Mouse (Mus musculus) MEL (cell line): ENCODE results near the gene Alas2. TPM values are rescaled to one million over a fixed set of nuclear protein-coding genes. Genes with fewer than 3 reads are reported as not detected.

Source experiments
- DNase-seq: peaks from one replicate; pipeline ENCODE4 v3.0.0; 2011; ENCODE audit warnings: low read depth, low spot score
- H3K27ac ChIP-seq: 2 replicates; pipeline ENCODE4 v1.5.1; 2012; ENCODE audit warnings: low read depth, mild to moderate bottlenecking, control low read depth, low read length, moderate library complexity; ENCODE audit not compliant: control insufficient read depth
- H3K27me3 ChIP-seq, 2 experiments: fragments of 150-350 bp in 1 of 2; sonication (generic) in 1 of 2; 2 replicates each; pipeline ENCODE4 v1.6.1; 2012; ENCODE audit warnings: low read length in 2 of 2, mild to moderate bottlenecking in 2 of 2, improper control_type of control experiment in 1 of 2, moderate library complexity in 1 of 2; ENCODE audit not compliant: insufficient read depth in 2 of 2, control insufficient read depth in 1 of 2
- H3K36me3 ChIP-seq, 2 experiments: 2 replicates each; pipeline ENCODE4 v1.6.1; 2012 to 2014; ENCODE audit warnings: low read length in 2 of 2, improper control_type of control experiment in 1 of 2, inconsistent platforms in 1 of 2, mild to moderate bottlenecking in 1 of 2; ENCODE audit not compliant: insufficient read depth in 2 of 2, control insufficient read depth in 1 of 2
- H3K4me1 ChIP-seq, 2 experiments: fragments of 150-350 bp in 1 of 2; sonication (generic) in 1 of 2; 2 replicates each; pipeline ENCODE4 v1.6.1; 2012; ENCODE audit warnings: low read length in 2 of 2, improper control_type of control experiment in 1 of 2, mild to moderate bottlenecking in 1 of 2; ENCODE audit not compliant: insufficient read depth in 2 of 2, control insufficient read depth in 1 of 2
- H3K4me3 ChIP-seq, 2 experiments: fragments of 150-350 bp in 1 of 2; sonication (generic) in 1 of 2; 2 replicates each; pipeline ENCODE4 v1.5.1; 2012; ENCODE audit warnings: low read depth in 2 of 2, low read length in 2 of 2, mild to moderate bottlenecking in 2 of 2, moderate library complexity in 2 of 2, control low read depth in 1 of 2, improper control_type of control experiment in 1 of 2; ENCODE audit not compliant: control insufficient read depth in 1 of 2, insufficient read depth in 1 of 2
- H3K79me2 ChIP-seq: 2 replicates; pipeline ENCODE4 v1.6.1; 2012; ENCODE audit warnings: mild to moderate bottlenecking, low read length, moderate library complexity; ENCODE audit not compliant: control insufficient read depth, poor library complexity, insufficient read depth
- H3K9ac ChIP-seq: 2 replicates; pipeline ENCODE4 v1.6.1; 2012; ENCODE audit warnings: low read depth, mild to moderate bottlenecking, control low read depth, low read length, moderate library complexity; ENCODE audit not compliant: control insufficient read depth, poor library complexity, severe bottlenecking
- H3K9me3 ChIP-seq: fragments of 150-350 bp; sonication (generic); replicated peaks from 2 replicates; pipeline ENCODE4 v1.6.1; 2012; ENCODE audit warnings: mild to moderate bottlenecking, low read length, improper control_type of control experiment, moderate library complexity; ENCODE audit not compliant: insufficient read depth
- CHD2 ChIP-seq: IDR thresholded peaks from 2 replicates; pipeline ENCODE4 v1.6.1; 2011; ENCODE audit warnings: low read length, improper control_type of control experiment
- CTCF ChIP-seq, 3 experiments: IDR thresholded peaks in 2 of 3; conservative IDR thresholded peaks in 1 of 3; 2 replicates each; pipeline ENCODE4 v1.5.1; 2011 to 2012; ENCODE audit warnings: low read length in 3 of 3, low read depth in 2 of 3, mild to moderate bottlenecking in 2 of 3, improper control_type of control experiment in 1 of 3, inconsistent platforms in 1 of 3, mixed read lengths in 1 of 3, moderate library complexity in 1 of 3; ENCODE audit not compliant: control insufficient read depth in 1 of 3, insufficient read depth in 1 of 3, poor library complexity in 1 of 3, severe bottlenecking in 1 of 3
- ETS1 ChIP-seq: IDR thresholded peaks from 2 replicates; pipeline ENCODE4 v1.6.1; 2012; ENCODE audit warnings: low read depth, mild to moderate bottlenecking, inconsistent platforms, low read length, improper control_type of control experiment, moderate library complexity
- GATA1 ChIP-seq: IDR thresholded peaks from 2 replicates; pipeline ENCODE4 v1.6.1; 2011; ENCODE audit warnings: low read depth, low read length, improper control_type of control experiment
- HCFC1 ChIP-seq: IDR thresholded peaks from 2 replicates; pipeline ENCODE4 v1.6.1; 2012; ENCODE audit warnings: low read depth, mild to moderate bottlenecking, inconsistent platforms, low read length, improper control_type of control experiment, moderate library complexity
- KAT2A ChIP-seq: conservative IDR thresholded peaks from 2 replicates; pipeline ENCODE4 v1.6.1; 2012; ENCODE audit warnings: low read depth, low read length, improper control_type of control experiment, inconsistent platforms
- MAFK ChIP-seq: IDR thresholded peaks from 2 replicates; pipeline ENCODE4 v1.6.1; 2011; ENCODE audit warnings: low read depth, mild to moderate bottlenecking, low read length, improper control_type of control experiment, borderline replicate concordance
- MAZ ChIP-seq: IDR thresholded peaks from 2 replicates; pipeline ENCODE4 v1.6.1; 2012; ENCODE audit warnings: low read depth, mild to moderate bottlenecking, inconsistent platforms, low read length, improper control_type of control experiment
- MEF2A ChIP-seq: IDR thresholded peaks from 2 replicates; pipeline ENCODE4 v1.6.1; 2014; ENCODE audit warnings: low read depth, mild to moderate bottlenecking, inconsistent platforms, low read length, improper control_type of control experiment; ENCODE audit not compliant: poor library complexity, insufficient replicate concordance, severe bottlenecking; ENCODE audit errors: extremely low read depth
- MYB ChIP-seq: IDR thresholded peaks from 2 replicates; pipeline ENCODE4 v1.6.1; 2011; ENCODE audit warnings: mild to moderate bottlenecking, low read depth, low read length, improper control_type of control experiment
- MYC ChIP-seq: IDR thresholded peaks from 2 replicates; pipeline ENCODE4 v1.6.1; 2011; ENCODE audit warnings: low read depth, mild to moderate bottlenecking, low read length, improper control_type of control experiment, moderate library complexity
- NELFE ChIP-seq: IDR thresholded peaks from 2 replicates; pipeline ENCODE4 v1.6.1; 2011; ENCODE audit warnings: low read depth, low read length, improper control_type of control experiment
- NRF1 ChIP-seq: IDR thresholded peaks from 2 replicates; pipeline ENCODE4 v1.6.1; 2014; ENCODE audit warnings: low read depth, mild to moderate bottlenecking, inconsistent platforms, low read length, improper control_type of control experiment, moderate library complexity; ENCODE audit not compliant: poor library complexity, insufficient read depth, severe bottlenecking
- POLR2A ChIP-seq, 2 experiments: IDR thresholded peaks; 2 replicates each; pipeline ENCODE4 v1.6.1; 2011 to 2012; ENCODE audit warnings: low read length in 2 of 2, mild to moderate bottlenecking in 2 of 2, control low read depth in 1 of 2, improper control_type of control experiment in 1 of 2, low read depth in 1 of 2, moderate library complexity in 1 of 2; ENCODE audit not compliant: control insufficient read depth in 1 of 2, insufficient read depth in 1 of 2, poor library complexity in 1 of 2
- POLR2AphosphoS5 ChIP-seq: IDR thresholded peaks from 2 replicates; pipeline ENCODE4 v1.6.1; 2012; ENCODE audit warnings: low read depth, borderline replicate concordance, mild to moderate bottlenecking, inconsistent platforms, low read length, moderate library complexity, mixed read lengths
- SIN3A ChIP-seq: IDR thresholded peaks from 2 replicates; pipeline ENCODE4 v1.6.1; 2012; ENCODE audit warnings: low read length, improper control_type of control experiment, inconsistent platforms
- SMC3 ChIP-seq: IDR thresholded peaks from 2 replicates; pipeline ENCODE4 v1.6.1; 2011; ENCODE audit warnings: low read depth, low read length, improper control_type of control experiment
- TAL1 ChIP-seq: IDR thresholded peaks from 2 replicates; pipeline ENCODE4 v1.6.1; 2012; ENCODE audit warnings: mild to moderate bottlenecking, inconsistent platforms, low read length, moderate library complexity, mixed read lengths
- TBP ChIP-seq: IDR thresholded peaks from 2 replicates; pipeline ENCODE4 v1.8.0; 2011; ENCODE audit warnings: low read depth, low read length, improper control_type of control experiment
- TCF12 ChIP-seq: IDR thresholded peaks from 2 replicates; pipeline ENCODE4 v1.6.1; 2014; ENCODE audit warnings: low read depth, mild to moderate bottlenecking, inconsistent platforms, low read length, improper control_type of control experiment, moderate library complexity
- USF2 ChIP-seq, 2 experiments: IDR thresholded peaks; 2 replicates each; pipeline ENCODE4 v1.6.1; 2011 to 2012; ENCODE audit warnings: improper control_type of control experiment in 2 of 2, low read length in 2 of 2, borderline replicate concordance in 1 of 2, inconsistent platforms in 1 of 2, low read depth in 1 of 2, mild to moderate bottlenecking in 1 of 2; ENCODE audit not compliant: insufficient read depth in 1 of 2
- ZC3H11A ChIP-seq: IDR thresholded peaks from 2 replicates; pipeline ENCODE4 v1.6.1; 2012; ENCODE audit warnings: low read depth, mild to moderate bottlenecking, inconsistent platforms, low read length, improper control_type of control experiment
- ZKSCAN1 ChIP-seq: IDR thresholded peaks from 2 replicates; pipeline ENCODE4 v1.6.1; 2012; ENCODE audit warnings: low read depth, mild to moderate bottlenecking, inconsistent platforms, low read length, improper control_type of control experiment, moderate library complexity
- polyA plus RNA-seq, 2 experiments: library from polyadenylated mRNA; stranded (reverse) in 1 of 2; unstranded in 1 of 2; fragments of >175 nt in 1 of 2; fragments of >200 nt in 1 of 2; gene quantifications; 2 replicates each; pipeline versions ENCODE4 v1.2.1 to v1.2.4; 2012; ENCODE audit warnings: low replicate concordance in 2 of 2, low read depth in 1 of 2; ENCODE audit not compliant: insufficient read length in 2 of 2, insufficient read depth in 1 of 2, missing spikeins in 1 of 2
- total RNA-seq: library from RNA; depleted of rRNA; stranded (reverse); fragments of 300-350 nt; gene quantifications from 2 replicates; pipeline ENCODE4 v1.2.3, GENCODE M21; 2012

The Alas2 gene
- total and polyA plus RNA-seq, 3 experiments = 35.6 to 79.1 TPM; not detected in 1

DNA sequence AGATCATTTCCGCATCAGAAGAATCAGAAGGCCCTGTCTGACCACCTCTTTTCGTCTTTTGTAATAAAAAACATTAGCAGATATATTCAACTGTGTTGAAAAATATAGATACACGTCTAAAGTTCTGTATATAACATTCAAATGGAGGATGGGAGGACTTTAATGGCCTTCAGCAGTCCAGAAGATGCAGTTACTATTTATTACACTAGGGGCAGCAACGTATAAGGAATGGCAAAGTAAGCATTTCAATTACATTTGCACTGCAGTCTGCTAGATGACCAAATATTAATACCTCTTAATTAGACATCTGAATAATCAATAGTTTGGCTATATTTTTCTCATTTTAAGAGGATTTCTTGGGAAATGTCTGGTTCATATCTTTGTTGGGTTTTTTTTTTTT, 36.5 kb upstream of the Alas2 start (continued):
- TF ChIP-seq ZC3H11A (peak; percentile 90), NELFE (no peak), MYC (no peak), USF2 (IDR thresholded peaks at IDR 0.05; ENCODE audit: borderline replicate concordance in 1 of 2, insufficient read depth in 1 of 2, low read depth in 1 of 2, low read length in 2 of 2) (no peak), TAL1 (no peak), HCFC1 (no peak)
- TF ChIP-seq, all 39 proteins: peak for 5

DNA sequence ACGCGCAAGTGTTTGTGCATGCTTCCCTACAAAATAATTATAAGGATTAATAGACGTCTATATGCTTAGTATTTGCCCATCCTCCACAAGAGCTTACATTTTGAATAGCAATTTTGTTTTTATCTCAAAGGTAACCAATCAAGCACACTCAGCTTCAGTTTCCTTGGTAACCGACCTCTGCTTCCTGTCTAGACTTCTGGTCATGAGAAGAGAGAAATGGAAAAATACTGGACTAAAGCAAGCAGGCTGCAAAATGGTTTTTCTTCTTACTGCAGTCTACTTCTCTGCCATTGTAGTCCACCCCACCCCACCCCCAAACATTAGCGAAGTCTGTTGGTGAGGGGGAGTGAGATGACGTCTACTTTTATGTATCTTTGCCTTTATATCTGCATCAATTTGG, 35.9 kb upstream of the Alas2 start:
- no peak overlapping the region for H3K9ac ChIP-seq
- peaks cover under 1 to 6% of the 10 kb centered on the region in 2 experiments; a peak in 2 of 4 replicates for H3K4me1 ChIP-seq
- peaks cover 0 to 20% of the 10 kb centered on the region in 2 experiments; a peak in 2 of 4 replicates for H3K36me3 ChIP-seq
- H3K9me3 ChIP-seq = no peaks in the 10 kb centered on the region
- no peaks in the 10 kb centered on the region for H3K27me3 ChIP-seq
- no peak overlapping the region for H3K4me3 ChIP-seq
- H3K27ac ChIP-seq = no peak overlapping the region
- H3K79me2 ChIP-seq = no peaks in the 10 kb centered on the region
- peak; percentile 32 for DNase-seq
- TF ChIP-seq ETS1 (no peak), GATA1 (no peak), TBP (no peak), MEF2A (no peak), HCFC1 (no peak), MAZ (no peak), ZKSCAN1 (no peak), NRF1 (no peak), TCF12 (no peak), SIN3A (no peak)

GRCm38 (mm10) chrX:150514127-150514526, 33.0 kb upstream of the Alas2 start:
- no peak overlapping the region for H3K4me3 ChIP-seq
- peaks cover 0 to 21% of the 10 kb centered on the region in 2 experiments; a peak in 2 of 4 replicates for H3K36me3 ChIP-seq
- H3K27me3 ChIP-seq = no peaks in the 10 kb centered on the region
- H3K79me2 ChIP-seq = no peaks in the 10 kb centered on the region
- TF ChIP-seq MAZ (no peak), SMC3 (no peak), TAL1 (no peak), MAFK (no peak), CHD2 (no peak), POLR2A (IDR thresholded peaks at IDR 0.05; ENCODE audit: control insufficient read depth in 1 of 2, insufficient read depth in 1 of 2, low read depth in 1 of 2, low read length in 2 of 2, poor library complexity in 1 of 2) (no peak), TCF12 (no peak), NELFE (no peak), USF2 (IDR thresholded peaks at IDR 0.05; ENCODE audit: borderline replicate concordance in 1 of 2, insufficient read depth in 1 of 2, low read depth in 1 of 2, low read length in 2 of 2) (no peak), MYC (no peak), MYB (no peak), HCFC1 (no peak), KAT2A (no peak), POLR2AphosphoS5 (no peak), CTCF (IDR thresholded peaks at IDR 0.05 in 2 of 3, conservative IDR thresholded peaks at IDR 0.05 in 1 of 3; ENCODE audit: control insufficient read depth in 1 of 3, insufficient read depth in 1 of 3, low read depth in 2 of 3, low read length in 3 of 3, poor library complexity in 1 of 3, severe bottlenecking in 1 of 3) (no peak)
- H3K4me1 ChIP-seq = peaks cover 2 to 6% of the 10 kb centered on the region in 2 experiments; a peak in 2 of 4 replicates
- no peak for DNase-seq
- no peaks in the 10 kb centered on the region for H3K9me3 ChIP-seq
- no peak overlapping the region for H3K9ac ChIP-seq
- H3K27ac ChIP-seq = no peak overlapping the region
